Mouse (Mus musculus) erythroblast, embryonic 14.5 days (primary cell): ENCODE results near the gene Cptp.

ENCODE experiments used
- GATA1 ChIP-seq: IDR thresholded peaks from 2 replicates; pipeline ENCODE4 v1.6.1; 2012; ENCODE audit warnings: low read length, inconsistent platforms, mixed read lengths
- TAL1 ChIP-seq: IDR thresholded peaks from 3 replicates; pipeline ENCODE4 v1.6.1; 2012; ENCODE audit warnings: low read length, inconsistent platforms, mixed read lengths

- TF ChIP-seq TAL1, result no peak
- TF ChIP-seq GATA1, result no peak
Measured at GRCm38 (mm10) chr4:155891551-155892001, 22.3 kb upstream of the Cptp start, which contains the start of the genes Pusl1 and Acap3.
